Mouse (Mus musculus) ES-Bruce4 (cell line): ENCODE measurements at regions not wholly inside any gene's neighbourhood (a gene's known extent, or its start where the extent isn't known, plus 50 kb on each side); places are given as distances from the start of the nearest gene placed in this dataset.

ENCODE experiments used
- H3K27ac ChIP-seq: 2 replicates; pipeline ENCODE4 v1.5.1; 2012; ENCODE audit warnings: low read length, inconsistent platforms; ENCODE audit not compliant: insufficient read depth
- H3K27me3 ChIP-seq: 2 replicates; pipeline ENCODE4 v1.6.1; 2012; ENCODE audit warnings: mild to moderate bottlenecking, low read length, inconsistent platforms; ENCODE audit not compliant: control insufficient read depth, poor library complexity, insufficient read depth, severe bottlenecking
- H3K36me3 ChIP-seq: 2 replicates; pipeline ENCODE4 v1.6.1; 2012; ENCODE audit warnings: inconsistent platforms, mild to moderate bottlenecking, low read length, moderate library complexity; ENCODE audit not compliant: control insufficient read depth, poor library complexity, insufficient read depth, severe bottlenecking
- H3K4me1 ChIP-seq: one replicate; pipeline ENCODE4 v1.8.1; 2011; ENCODE audit warnings: low read length; ENCODE audit not compliant: control insufficient read depth, insufficient read depth
- H3K4me3 ChIP-seq: 2 replicates; pipeline ENCODE4 v1.5.1; 2011; ENCODE audit warnings: low read depth, mild to moderate bottlenecking, low read length
- H3K9ac ChIP-seq: 2 replicates; pipeline ENCODE4 v1.6.1; 2012; ENCODE audit warnings: low read depth, mild to moderate bottlenecking, inconsistent platforms; ENCODE audit not compliant: poor library complexity, severe bottlenecking
- H3K9me3 ChIP-seq: replicated peaks from 2 replicates; pipeline ENCODE4 v1.6.1; 2012; ENCODE audit warnings: mild to moderate bottlenecking, low read length, inconsistent platforms; ENCODE audit not compliant: control insufficient read depth, poor library complexity, insufficient read depth, severe bottlenecking
- CTCF ChIP-seq: IDR thresholded peaks from one replicate; pipeline ENCODE4 v1.8.1; 2011; ENCODE audit warnings: low read depth, low read length
- EP300 ChIP-seq: IDR thresholded peaks from 2 replicates; pipeline ENCODE4 v1.6.1; 2011; ENCODE audit warnings: low read depth, low read length; ENCODE audit not compliant: insufficient read depth
- POLR2A ChIP-seq: IDR thresholded peaks from one replicate; pipeline ENCODE4 v1.8.1; 2011; ENCODE audit warnings: low read length; ENCODE audit not compliant: insufficient read depth

DNA sequence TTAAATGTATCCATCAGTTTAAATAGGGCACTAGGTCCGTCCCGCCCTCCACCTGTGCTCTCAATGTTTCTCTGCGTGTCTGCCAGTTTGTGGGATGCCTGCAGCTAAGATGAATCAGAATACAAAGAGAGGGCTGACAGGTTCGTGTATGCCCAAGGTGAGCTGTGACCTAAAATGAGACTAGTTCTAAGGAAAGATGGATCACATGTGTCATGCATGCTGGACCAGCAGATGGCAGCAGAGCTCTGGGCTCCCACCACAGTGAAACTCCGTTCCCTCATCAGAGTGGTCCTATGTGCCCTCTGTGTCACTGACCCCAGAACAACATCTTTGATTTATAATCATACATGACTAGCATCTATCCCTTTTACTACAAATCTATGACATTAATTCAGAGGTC, 180.3 kb downstream of the 1700010I14Rik start:
- H3K36me3 ChIP-seq = no peaks in the 10 kb centered on the region
- TF ChIP-seq EP300 (peak; percentile 45; the same call in 1 of the 2 replicates), CTCF (peak; percentile 95), POLR2A (no peak)
- H3K27ac ChIP-seq = peak overlapping the region; percentile 57
- no peaks in the 10 kb centered on the region for H3K9me3 ChIP-seq
- peaks cover 2% of the 10 kb centered on the region for H3K4me1 ChIP-seq
- peak overlapping the region; percentile 39 for H3K4me3 ChIP-seq
- H3K27me3 ChIP-seq = no peaks in the 10 kb centered on the region
- no peak overlapping the region for H3K9ac ChIP-seq

DNA sequence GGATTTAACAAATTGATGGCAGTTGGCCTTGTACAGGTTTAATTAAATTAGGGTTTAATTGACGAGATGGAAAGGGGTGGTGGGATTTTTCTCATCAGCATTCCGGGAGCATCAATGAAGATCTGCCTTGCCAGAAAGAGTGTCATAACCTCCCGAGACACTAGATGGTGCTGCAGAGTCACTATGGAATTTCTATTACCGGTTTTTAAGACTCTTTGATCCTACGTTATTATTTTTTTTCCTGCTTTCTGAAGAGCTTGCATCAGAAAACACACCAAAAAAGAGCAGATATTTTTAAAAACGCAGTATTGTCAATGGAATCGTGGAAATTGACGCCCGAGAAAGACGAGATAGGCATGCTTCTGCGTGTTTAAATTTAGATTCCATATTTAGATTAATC, 181.2 kb downstream of the 1700010I14Rik start:
- no peak overlapping the region for H3K4me3 ChIP-seq
- peaks cover 2% of the 10 kb centered on the region for H3K4me1 ChIP-seq
- H3K9ac ChIP-seq = no peak overlapping the region
- H3K9me3 ChIP-seq = peaks cover 4% of the 10 kb centered on the region; the same call in 1 of the 2 replicates
- TF ChIP-seq CTCF (peak; percentile 4), POLR2A (no peak)
- H3K27me3 ChIP-seq = no peaks in the 10 kb centered on the region
- no peak overlapping the region for H3K27ac ChIP-seq
- no peaks in the 10 kb centered on the region for H3K36me3 ChIP-seq

GRCm38 (mm10) chr17:9197160-9197559, 209.0 kb downstream of the 1700010I14Rik start:
- Histone ChIP-seq H3K36me3 (no peaks in the 10 kb centered on the region), H3K9me3 (no peaks in the 10 kb centered on the region), H3K27ac (no peak overlapping the region), H3K4me3 (no peak overlapping the region), H3K27me3 (no peaks in the 10 kb centered on the region), H3K4me1 (no peaks in the 10 kb centered on the region), H3K9ac (no peak overlapping the region)
- TF ChIP-seq POLR2A = no peak
- TF ChIP-seq EP300 = no peak
- no peak for TF ChIP-seq CTCF

GRCm38 (mm10) chr17:9200386-9200785, 212.3 kb downstream of the 1700010I14Rik start:
- Histone ChIP-seq H3K9ac (no peak overlapping the region), H3K4me1 (no peaks in the 10 kb centered on the region), H3K27me3 (no peaks in the 10 kb centered on the region), H3K36me3 (no peaks in the 10 kb centered on the region), H3K27ac (no peak overlapping the region), H3K4me3 (no peak overlapping the region), H3K9me3 (no peaks in the 10 kb centered on the region)
- TF ChIP-seq POLR2A (no peak), EP300 (no peak), CTCF (no peak)

- no peak overlapping the region for H3K4me3 ChIP-seq
- H3K36me3 ChIP-seq = no peaks in the 10 kb centered on the region
- TF ChIP-seq CTCF (no peak), POLR2A (no peak), EP300 (peak; percentile 44)
- no peak overlapping the region for H3K27ac ChIP-seq
- H3K27me3 ChIP-seq = no peaks in the 10 kb centered on the region
- no peaks in the 10 kb centered on the region for H3K4me1 ChIP-seq
- no peak overlapping the region for H3K9ac ChIP-seq
- no peaks in the 10 kb centered on the region for H3K9me3 ChIP-seq
Observed at GRCm38 (mm10) chr17:9202496-9202895, 214.4 kb downstream of the 1700010I14Rik start.

DNA sequence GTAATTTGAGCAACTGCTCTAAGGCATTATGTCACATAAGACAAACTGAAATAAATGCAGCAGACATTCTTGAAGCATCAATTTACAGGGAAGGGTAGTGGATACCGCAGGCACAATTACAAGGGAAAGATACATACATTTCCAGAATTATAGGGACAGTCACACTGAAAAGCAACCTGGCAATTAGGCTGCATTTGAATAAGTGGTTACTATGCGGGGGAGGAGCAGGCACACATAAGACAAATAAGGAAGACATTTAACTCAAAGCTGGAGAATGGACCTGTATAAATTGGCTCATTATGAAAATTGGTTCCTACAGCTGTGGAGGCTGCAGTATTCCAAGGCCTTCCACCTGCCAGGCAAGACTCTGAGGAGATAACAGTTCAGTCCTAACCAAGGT, 211.2 kb upstream of the Gm17728 start:
- Histone ChIP-seq H3K4me1 (no peaks in the 10 kb centered on the region), H3K27ac (no peak overlapping the region), H3K9ac (no peak overlapping the region), H3K9me3 (no peaks in the 10 kb centered on the region), H3K36me3 (no peaks in the 10 kb centered on the region), H3K4me3 (no peak overlapping the region), H3K27me3 (no peaks in the 10 kb centered on the region)
- TF ChIP-seq POLR2A (no peak), CTCF (no peak), EP300 (no peak)

DNA sequence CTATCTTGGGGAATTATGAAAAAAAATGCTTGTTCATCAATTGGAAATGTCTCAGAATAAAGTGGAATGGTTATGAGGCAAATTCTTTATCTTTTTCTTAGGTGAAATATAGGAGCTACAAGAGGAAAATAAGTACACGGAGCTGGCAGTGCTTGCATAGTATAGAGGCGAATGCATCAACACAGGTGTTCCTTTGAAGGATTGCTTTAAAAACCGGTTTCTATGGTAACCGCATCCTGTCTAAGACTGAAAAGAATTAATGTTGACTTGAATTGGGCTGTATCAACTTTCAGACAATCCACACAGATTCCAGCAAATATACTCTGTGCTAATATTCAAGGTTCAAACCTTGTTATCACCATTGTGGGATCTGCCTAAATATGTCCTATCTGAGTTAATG, 198.8 kb upstream of the Gm17728 start:
- no peaks in the 10 kb centered on the region for H3K27me3 ChIP-seq
- H3K9ac ChIP-seq = no peak overlapping the region
- H3K36me3 ChIP-seq = no peaks in the 10 kb centered on the region
- no peaks in the 10 kb centered on the region for H3K9me3 ChIP-seq
- H3K4me3 ChIP-seq = no peak overlapping the region
- no peaks in the 10 kb centered on the region for H3K4me1 ChIP-seq
- no peak overlapping the region for H3K27ac ChIP-seq
- TF ChIP-seq CTCF (no peak), EP300 (no peak)
